Mouse (Mus musculus) stomach, postnatal 0 days (tissue): ENCODE measurements around the gene Hist1h3g. TPM values are rescaled to one million over a fixed set of nuclear protein-coding genes. Genes with fewer than 3 reads are reported as not detected.
A peak's percentile ranks its signal among the peaks of the same experiment; 100 is the strongest.
"Not testable (repeated sequence)": the region's sequence is repeated elsewhere in the genome, so short reads cannot be mapped to it uniquely, and the experiment has no call there.

ENCODE experiments used
- ATAC-seq: fragments of 200-750 bp; cut with Nextera tagmentation; 2 replicates; pipeline ENCODE4 v1.8.0; 2017; ENCODE audit not compliant: low FRiP score, low TSS enrichment
- DNase-seq: peaks from one replicate; pipeline ENCODE4 v3.0.0-alpha.2; 2016; ENCODE audit warnings: low spot score
- H3K27ac ChIP-seq: fragments of 300-500 bp; sonication (generic); replicated peaks from 2 replicates; pipeline ENCODE4 v1.5.1; 2014; ENCODE audit warnings: mild to moderate bottlenecking, control low read depth
- H3K27me3 ChIP-seq: fragments of 300-500 bp; sonication (generic); 2 replicates; pipeline ENCODE4 v1.6.1; 2014; ENCODE audit warnings: low read length; ENCODE audit not compliant: control insufficient read depth, insufficient read depth
- H3K36me3 ChIP-seq: fragments of 300-500 bp; sonication (generic); 2 replicates; pipeline ENCODE4 v1.6.1; 2014; ENCODE audit warnings: low read length, mixed read lengths; ENCODE audit not compliant: control insufficient read depth, insufficient read depth
- H3K4me1 ChIP-seq: fragments of 300-500 bp; sonication (generic); replicated peaks from 2 replicates; pipeline ENCODE4 v1.6.1; 2014; ENCODE audit warnings: antibody characterized with exemption; ENCODE audit not compliant: control insufficient read depth, insufficient read depth
- H3K4me2 ChIP-seq: fragments of 300-500 bp; sonication (generic); replicated peaks from 2 replicates; pipeline ENCODE4 v1.6.1; 2014; ENCODE audit warnings: low read depth, mild to moderate bottlenecking, control low read depth, moderate library complexity
- H3K4me3 ChIP-seq: fragments of 300-500 bp; sonication (generic); 2 replicates; pipeline ENCODE4 v1.5.1; 2014; ENCODE audit warnings: low read depth, low read length, control low read depth
- H3K9ac ChIP-seq: fragments of 300-500 bp; sonication (generic); 2 replicates; pipeline ENCODE4 v1.6.1; 2014; ENCODE audit warnings: mild to moderate bottlenecking, low read length, control low read depth, mixed read lengths
- H3K9me3 ChIP-seq: fragments of 300-500 bp; sonication (generic); 2 replicates; pipeline ENCODE4 v1.6.1; 2016; ENCODE audit warnings: low read length; ENCODE audit not compliant: control insufficient read depth
- CTCF ChIP-seq: IDR thresholded peaks from 2 replicates; pipeline ENCODE4 v1.5.1; 2016; ENCODE audit warnings: antibody characterized with exemption, low read depth, mild to moderate bottlenecking, moderate library complexity
- EP300 ChIP-seq: optimal IDR thresholded peaks from 2 replicates; pipeline ENCODE3; 2016; ENCODE audit warnings: antibody characterized with exemption
- WGBS: fragments of 180-500 bp; shearing (Covaris S2); extraction: QIAGEN DNeasy Blood & Tissue Kit; methylation state at CpG from one replicate; pipeline ENCODE4 v1.1.7; 2014; 5-methylcytosine and 5-hydroxymethylcytosine counted together
- polyA plus RNA-seq: library from polyadenylated mRNA; unstranded; fragments of >200 nt; fragmentation: Nextera tagmentation; extraction: Ambion mirVana; gene quantifications from 2 replicates; pipeline ENCODE4 v1.2.1, GENCODE M21; 2015

The Hist1h3g gene
- polyA plus RNA-seq, 1 experiment from 2014 or later = 3.4 TPM

- ATAC-seq = peak; percentile 93
- peak within 1 kb of the TSS; percentile 68 for H3K4me2 ChIP-seq
- H3K36me3 ChIP-seq, H3K9me3 ChIP-seq, H3K27me3 ChIP-seq, H3K4me1 ChIP-seq: not testable (repeated sequence)
- peak within 1 kb of the TSS; percentile 42 for H3K4me3 ChIP-seq
- H3K27ac ChIP-seq = peak within 1 kb of the TSS; percentile 97
- peak; percentile 49 for TF ChIP-seq EP300
- peak; percentile 95 for DNase-seq
- peak within 1 kb of the TSS; percentile 59 for H3K9ac ChIP-seq
- WGBS = under 1% methylated on average over 32 of the region's 67 CpGs
These were observed 26.8 kb downstream of the Hist1h3g start, which contains the start of gene Hist1h3e for GRCm38 (mm10) chr13:23561883-23562659. Gene Hist1h3e, minus strand, starts transcription at chr13:23562369.

GRCm38 (mm10) chr13:23562699-23563462 lies 27.7 kb downstream of the Hist1h3g start:
- DNase-seq (peak; percentile 52), ATAC-seq (peak; percentile 61)
- H3K27ac ChIP-seq = peak overlapping the region; percentile 97
- H3K9me3 ChIP-seq = no peaks in the 10 kb centered on the region
- peak overlapping the region; percentile 68 for H3K4me2 ChIP-seq
- peak; percentile 78 for TF ChIP-seq CTCF
- TF ChIP-seq EP300 = no peak
- H3K36me3 ChIP-seq = no peaks in the 10 kb centered on the region
- peak overlapping the region; percentile 42 for H3K4me3 ChIP-seq
- H3K9ac ChIP-seq = peak overlapping the region; percentile 59
- H3K27me3 ChIP-seq = no peaks in the 10 kb centered on the region
- H3K4me1 ChIP-seq = no peaks in the 10 kb centered on the region
- WGBS = 2% methylated on average over 18 of the region's 18 CpGs

- Histone ChIP-seq H3K9me3 (no peaks in the 10 kb centered on the region), H3K4me2 (no peak overlapping the region), H3K27me3 (no peaks in the 10 kb centered on the region), H3K9ac (no peak overlapping the region), H3K27ac (no peak overlapping the region), H3K4me1 (no peaks in the 10 kb centered on the region), H3K4me3 (no peak overlapping the region), H3K36me3 (no peaks in the 10 kb centered on the region)
- ATAC-seq = no peak
- no peak for TF ChIP-seq EP300
- no peak for DNase-seq
- WGBS = 80% methylated on average over 2 of the region's 2 CpGs
These were observed 29.3 kb downstream of the Hist1h3g start for GRCm38 (mm10) chr13:23564482-23564881.

- ATAC-seq = peak; percentile 10; the same call in 1 of the 2 replicates
- not testable (repeated sequence) for DNase-seq
These were observed 35.2 kb downstream of the Hist1h3g start for GRCm38 (mm10) chr13:23570261-23571021.

GRCm38 (mm10) chr13:23571022-23571503 lies 35.8 kb downstream of the Hist1h3g start, which contains the start of the genes Hist1h2ae and Hist1h2bg:
Gene Hist1h2ae, minus strand, starts transcription at chr13:23571220.
Gene Hist1h2bg, plus strand, starts transcription at chr13:23571396.
- Histone ChIP-seq H3K4me3 (peak within 1 kb of the TSS; percentile 42), H3K9ac (peak within 1 kb of the TSS; percentile 61), H3K4me2 (peak within 1 kb of the TSS; percentile 59), H3K9me3 (no peaks in the 10 kb centered on the region), H3K4me1 (no peaks in the 10 kb centered on the region), H3K27me3 (no peaks in the 10 kb centered on the region), H3K36me3 (no peaks in the 10 kb centered on the region), H3K27ac (peak within 1 kb of the TSS; percentile 93)
- WGBS = 0% methylated on average over 18 of the region's 18 CpGs
- ATAC-seq = peak; percentile 88
- TF ChIP-seq EP300 (no peak), CTCF (0 out of 2 replicates have a peak, but pooled peaks have one; percentile 0)
- peak; percentile 62 for DNase-seq

More at GRCm38 (mm10) chr13:23570261-23571021, 35.2 kb downstream of the Hist1h3g start:
- H3K4me1 ChIP-seq, H3K9me3 ChIP-seq, H3K36me3 ChIP-seq, H3K27me3 ChIP-seq: not testable (repeated sequence)
- Histone ChIP-seq H3K4me2 (peak overlapping the region; percentile 59), H3K4me3 (peak overlapping the region; percentile 42), H3K27ac (peak overlapping the region; percentile 93), H3K9ac (peak overlapping the region; percentile 52; the same call in 1 of the 2 replicates)
- WGBS = 4% methylated on average over 13 of the region's 41 CpGs
- TF ChIP-seq CTCF = 0 out of 2 replicates have a peak, but pooled peaks have one; percentile 10

GRCm38 (mm10) chr13:23571504-23572217 lies 36.4 kb downstream of the Hist1h3g start:
- not testable (repeated sequence) for DNase-seq, ATAC-seq, H3K36me3 ChIP-seq, H3K4me1 ChIP-seq, H3K27me3 ChIP-seq, H3K9me3 ChIP-seq
- H3K4me2 ChIP-seq = peak overlapping the region; percentile 59
- H3K9ac ChIP-seq = peak overlapping the region; percentile 61
- peak overlapping the region; percentile 42 for H3K4me3 ChIP-seq
- H3K27ac ChIP-seq = peak overlapping the region; percentile 93
- under 1% methylated on average over 9 of the region's 34 CpGs for WGBS
